Mouse (Mus musculus) lung, postnatal 14 days (tissue): ENCODE data around the gene Als2cr12.
"Not testable (repeated sequence)": the region's sequence is repeated elsewhere in the genome, so short reads cannot be mapped to it uniquely, and the experiment has no call there.

Source experiments
- DNase-seq: peaks from one replicate; pipeline ENCODE4 v3.0.0; 2021

Als2cr12 gene

GRCm38 (mm10) chr1:58678412-58678811 lies 17.4 kb downstream of the Als2cr12 start:
- DNase-seq = not testable (repeated sequence)

GRCm38 (mm10) chr1:58677575-58677974 lies 18.2 kb downstream of the Als2cr12 start:
- peak; percentile 58 for DNase-seq

GRCm38 (mm10) chr1:58675011-58675410 lies 20.8 kb downstream of the Als2cr12 start:
- no peak for DNase-seq

GRCm38 (mm10) chr1:58672116-58672515 lies 23.7 kb downstream of the Als2cr12 start:
- no peak for DNase-seq

GRCm38 (mm10) chr1:58669635-58670034 lies 26.2 kb downstream of the Als2cr12 start:
- DNase-seq = not testable (repeated sequence)

- no peak for DNase-seq
Measured at GRCm38 (mm10) chr1:58668191-58668590, 27.6 kb downstream of the Als2cr12 start.

GRCm38 (mm10) chr1:58663365-58663764 lies 32.4 kb downstream of the Als2cr12 start:
- DNase-seq = not testable (repeated sequence)

GRCm38 (mm10) chr1:58662671-58663070 lies 33.1 kb downstream of the Als2cr12 start:
- DNase-seq = not testable (repeated sequence)

GRCm38 (mm10) chr1:58652480-58653403 lies 43.0 kb downstream of the Als2cr12 start:
- peak; percentile 69 for DNase-seq

GRCm38 (mm10) chr1:58651571-58652456 lies 44.0 kb downstream of the Als2cr12 start:
- DNase-seq = not testable (repeated sequence)

GRCm38 (mm10) chr1:58628847-58629246 lies 66.9 kb downstream of the Als2cr12 start:
- DNase-seq = not testable (repeated sequence)

- DNase-seq = peak; percentile 55
Measured at GRCm38 (mm10) chr1:58621996-58622748, 73.6 kb downstream of the Als2cr12 start.

GRCm38 (mm10) chr1:58621251-58621650 lies 74.5 kb downstream of the Als2cr12 start:
- DNase-seq = no peak

GRCm38 (mm10) chr1:58618766-58619165 lies 77.0 kb downstream of the Als2cr12 start:
- DNase-seq = no peak

- no peak for DNase-seq
Measured at GRCm38 (mm10) chr1:58617978-58618668, 77.7 kb downstream of the Als2cr12 start.

GRCm38 (mm10) chr1:58617076-58617475 lies 78.7 kb downstream of the Als2cr12 start:
- no peak for DNase-seq

- no peak for DNase-seq
Measured at GRCm38 (mm10) chr1:58616176-58616575, 79.6 kb downstream of the Als2cr12 start.

GRCm38 (mm10) chr1:58615146-58615545 lies 80.6 kb downstream of the Als2cr12 start:
- peak; percentile 21 for DNase-seq

GRCm38 (mm10) chr1:58614424-58614823 lies 81.4 kb downstream of the Als2cr12 start:
- peak; percentile 32 for DNase-seq

GRCm38 (mm10) chr1:58613786-58614185 lies 82.0 kb downstream of the Als2cr12 start:
- no peak for DNase-seq

- DNase-seq = no peak
Measured at GRCm38 (mm10) chr1:58610611-58611010, 85.2 kb downstream of the Als2cr12 start.

GRCm38 (mm10) chr1:58610166-58610565 lies 85.6 kb downstream of the Als2cr12 start:
- DNase-seq = peak; percentile 25
